Mouse (Mus musculus) hindbrain, embryonic 16.5 days (tissue): ENCODE results near the gene Sec61a2. TPM values are rescaled to one million over a fixed set of nuclear protein-coding genes. Genes with fewer than 3 reads are reported as not detected.
A peak's percentile ranks its signal among the peaks of the same experiment; 100 is the strongest.

ENCODE experiments used
- ATAC-seq: fragments of 200-750 bp; cut with Nextera tagmentation; 2 replicates; pipeline ENCODE4 v1.8.0; 2017; ENCODE audit warnings: moderate TSS enrichment, moderate library complexity
- H3K27ac ChIP-seq: fragments of 300-500 bp; sonication (generic); 2 replicates; pipeline ENCODE4 v1.5.1; 2014; ENCODE audit warnings: low read depth, mild to moderate bottlenecking, control low read depth, low read length, moderate library complexity
- H3K27me3 ChIP-seq: fragments of 300-500 bp; sonication (generic); replicated peaks from 2 replicates; pipeline ENCODE4 v1.6.1; 2014; ENCODE audit warnings: low read length; ENCODE audit not compliant: control insufficient read depth, insufficient read depth
- H3K36me3 ChIP-seq: fragments of 300-500 bp; sonication (generic); 2 replicates; pipeline ENCODE4 v1.6.1; 2014; ENCODE audit warnings: mild to moderate bottlenecking, low read length, moderate library complexity, mixed read lengths; ENCODE audit not compliant: control insufficient read depth, insufficient read depth
- H3K4me1 ChIP-seq: fragments of 300-500 bp; sonication (generic); 2 replicates; pipeline ENCODE4 v1.6.1; 2014; ENCODE audit warnings: low read depth, low read length; ENCODE audit not compliant: control insufficient read depth, insufficient read depth
- H3K4me2 ChIP-seq: fragments of 300-500 bp; sonication (generic); 2 replicates; pipeline ENCODE4 v1.6.1; 2014; ENCODE audit warnings: mild to moderate bottlenecking, low read length, control low read depth, moderate library complexity
- H3K4me3 ChIP-seq: fragments of 300-500 bp; sonication (generic); 2 replicates; pipeline ENCODE4 v1.5.1; 2014; ENCODE audit warnings: mild to moderate bottlenecking, low read length, control low read depth, moderate library complexity
- H3K9ac ChIP-seq: fragments of 300-500 bp; sonication (generic); 2 replicates; pipeline ENCODE4 v1.6.1; 2014; ENCODE audit warnings: low read depth, mild to moderate bottlenecking, control low read depth, low read length, moderate library complexity
- H3K9me3 ChIP-seq: fragments of 300-500 bp; sonication (generic); 2 replicates; pipeline ENCODE4 v1.6.1; 2014; ENCODE audit warnings: mild to moderate bottlenecking, low read length, moderate library complexity; ENCODE audit not compliant: control insufficient read depth
- WGBS: fragments of 180-500 bp; shearing (Covaris S2); extraction: QIAGEN DNeasy Blood & Tissue Kit; methylation state at CpG from one replicate; pipeline ENCODE4 v1.1.7; 2014; 5-methylcytosine and 5-hydroxymethylcytosine counted together
- polyA plus RNA-seq: library from polyadenylated mRNA; unstranded; fragments of >200 nt; fragmentation: Nextera tagmentation; extraction: Ambion mirVana; gene quantifications from 2 replicates; pipeline ENCODE4 v1.2.1, GENCODE M21; 2015

Gene Sec61a2
- polyA plus RNA-seq: 121 and 122 TPM in 2 replicates

GRCm38 (mm10) chr2:5894843-5895570 is at the start of gene Sec61a2:
Sec61a2 (minus strand) TSS chr2:5895432.
- ATAC-seq: peak; percentile 99
- H3K9me3 ChIP-seq: no peaks in the 10 kb centered on the region
- no peaks in the 10 kb centered on the region for H3K27me3 ChIP-seq
- H3K4me2 ChIP-seq: peak within 1 kb of the TSS; percentile 61
- H3K36me3 ChIP-seq: peaks cover 5% of the 10 kb centered on the region; the same call in 1 of the 2 replicates
- peak within 1 kb of the TSS; percentile 94 for H3K4me3 ChIP-seq
- under 1% methylated on average over 61 of the region's 62 CpGs for WGBS
- peaks cover 11% of the 10 kb centered on the region for H3K4me1 ChIP-seq
- H3K27ac ChIP-seq: peak within 1 kb of the TSS; percentile 85
- H3K9ac ChIP-seq: peak within 1 kb of the TSS; percentile 98

GRCm38 (mm10) chr2:5943071-5943470 is 47.8 kb upstream of the Sec61a2 start:
- Histone ChIP-seq H3K27me3 (no peaks in the 10 kb centered on the region), H3K9me3 (no peaks in the 10 kb centered on the region), H3K4me3 (peak overlapping the region; percentile 68), H3K4me2 (peak overlapping the region; percentile 88), H3K4me1 (no peaks in the 10 kb centered on the region; the same call in 1 of the 2 replicates), H3K36me3 (no peaks in the 10 kb centered on the region), H3K27ac (no peak overlapping the region), H3K9ac (no peak overlapping the region)
- WGBS: 32% methylated on average over 4 of the region's 4 CpGs
- 0 out of 2 replicates have a peak, but pooled peaks have one; percentile 35 for ATAC-seq

GRCm38 (mm10) chr2:5942416-5943032 is 47.3 kb upstream of the Sec61a2 start, which contains the start of gene Dhtkd1:
Dhtkd1 (minus strand) TSS chr2:5942792.
- peak within 1 kb of the TSS; percentile 65; the same call in 1 of the 2 replicates for H3K27ac ChIP-seq
- peak; percentile 98 for ATAC-seq
- H3K9me3 ChIP-seq: no peaks in the 10 kb centered on the region
- peak within 1 kb of the TSS; percentile 68 for H3K4me3 ChIP-seq
- H3K27me3 ChIP-seq: no peaks in the 10 kb centered on the region
- H3K4me1 ChIP-seq: no peaks in the 10 kb centered on the region; the same call in 1 of the 2 replicates
- peak within 1 kb of the TSS; percentile 88 for H3K4me2 ChIP-seq
- under 1% methylated on average over 36 of the region's 36 CpGs for WGBS
- H3K9ac ChIP-seq: peak within 1 kb of the TSS; percentile 84
- no peaks in the 10 kb centered on the region for H3K36me3 ChIP-seq

GRCm38 (mm10) chr2:5941861-5942415 is 46.7 kb upstream of the Sec61a2 start:
- ATAC-seq: peak; percentile 16
- Histone ChIP-seq H3K9me3 (no peaks in the 10 kb centered on the region), H3K27ac (peak overlapping the region; percentile 65; the same call in 1 of the 2 replicates), H3K4me3 (peak overlapping the region; percentile 68), H3K36me3 (no peaks in the 10 kb centered on the region), H3K4me1 (no peaks in the 10 kb centered on the region; the same call in 1 of the 2 replicates), H3K27me3 (no peaks in the 10 kb centered on the region), H3K4me2 (peak overlapping the region; percentile 88), H3K9ac (peak overlapping the region; percentile 84)
- WGBS: 56% methylated on average over 11 of the region's 11 CpGs

- Histone ChIP-seq H3K27ac (no peak overlapping the region), H3K27me3 (no peaks in the 10 kb centered on the region), H3K4me3 (no peak overlapping the region), H3K36me3 (no peaks in the 10 kb centered on the region), H3K4me1 (no peaks in the 10 kb centered on the region; the same call in 1 of the 2 replicates), H3K9me3 (no peaks in the 10 kb centered on the region), H3K4me2 (no peak overlapping the region), H3K9ac (no peak overlapping the region)
- 96% methylated on average over 9 of the region's 9 CpGs for WGBS
- ATAC-seq: no peak
Observed at GRCm38 (mm10) chr2:5940936-5941335, 45.7 kb upstream of the Sec61a2 start.

GRCm38 (mm10) chr2:5939911-5940310 is 44.7 kb upstream of the Sec61a2 start:
- H3K27ac ChIP-seq: no peak overlapping the region
- WGBS: 92% methylated on average over 14 of the region's 14 CpGs

GRCm38 (mm10) chr2:5939319-5939718 is 44.1 kb upstream of the Sec61a2 start:
- Histone ChIP-seq H3K9me3 (no peaks in the 10 kb centered on the region), H3K4me2 (no peak overlapping the region), H3K4me1 (no peaks in the 10 kb centered on the region; the same call in 1 of the 2 replicates), H3K4me3 (no peak overlapping the region), H3K27me3 (no peaks in the 10 kb centered on the region), H3K27ac (no peak overlapping the region), H3K36me3 (no peaks in the 10 kb centered on the region), H3K9ac (no peak overlapping the region)
- ATAC-seq: no peak
- WGBS: 91% methylated on average over 3 of the region's 3 CpGs

More at GRCm38 (mm10) chr2:5939911-5940310, 44.7 kb upstream of the Sec61a2 start:
- Histone ChIP-seq H3K27me3 (no peaks in the 10 kb centered on the region), H3K4me1 (no peaks in the 10 kb centered on the region; the same call in 1 of the 2 replicates), H3K4me2 (no peak overlapping the region), H3K4me3 (no peak overlapping the region), H3K36me3 (no peaks in the 10 kb centered on the region), H3K9me3 (no peaks in the 10 kb centered on the region), H3K9ac (no peak overlapping the region)
- no peak for ATAC-seq

- H3K36me3 ChIP-seq: no peaks in the 10 kb centered on the region
- no peaks in the 10 kb centered on the region for H3K27me3 ChIP-seq
- no peak for ATAC-seq
- WGBS: 90% methylated on average over 4 of the region's 4 CpGs
- H3K9me3 ChIP-seq: no peaks in the 10 kb centered on the region
- no peak overlapping the region for H3K4me3 ChIP-seq
- H3K4me1 ChIP-seq: no peaks in the 10 kb centered on the region
- H3K27ac ChIP-seq: no peak overlapping the region
- H3K9ac ChIP-seq: no peak overlapping the region
- H3K4me2 ChIP-seq: no peak overlapping the region
Observed at GRCm38 (mm10) chr2:5936550-5936949, 41.3 kb upstream of the Sec61a2 start.

- ATAC-seq: no peak
- 83% methylated on average over 6 of the region's 6 CpGs for WGBS
- Histone ChIP-seq H3K4me2 (no peak overlapping the region), H3K4me3 (no peak overlapping the region), H3K27ac (no peak overlapping the region), H3K36me3 (no peaks in the 10 kb centered on the region), H3K27me3 (no peaks in the 10 kb centered on the region), H3K9ac (no peak overlapping the region), H3K4me1 (no peaks in the 10 kb centered on the region), H3K9me3 (no peaks in the 10 kb centered on the region)
Observed at GRCm38 (mm10) chr2:5936068-5936467, 40.8 kb upstream of the Sec61a2 start.
